Mouse (Mus musculus) CD4-positive naive resting alpha-beta T cell, adult 76 days (primary cell): ENCODE data around the gene Sh3rf3. TPM values are rescaled to one million over a fixed set of nuclear protein-coding genes. Genes with fewer than 3 reads are reported as not detected.

Source experiments
- total RNA-seq: library from RNA; stranded (reverse); gene quantifications from one replicate; pipeline ENCODE4 v1.2.4, GENCODE M21; 2023

Gene Sh3rf3
- total RNA-seq: not detected

GRCm38 (mm10) chr10:58813081-58813800 is at the start of gene Sh3rf3:
Gene Sh3rf3 (plus strand): TSS chr10:58813359.

Other genes starting within 250 kb of the Sh3rf3 start
- not detected for gene Edar, start 137.7 kb upstream of the Sh3rf3 start, total RNA-seq
- gene Gm17542, start 95.1 kb upstream of the Sh3rf3 start, total RNA-seq: not detected